Mouse (Mus musculus): ENCODE results near the gene Pfdn6. TPM values are rescaled to one million over a fixed set of nuclear protein-coding genes. Genes with fewer than 3 reads are reported as not detected.

The Pfdn6 gene
- total RNA-seq (2023), result 10 to 100 TPM; 56.6 to 57.6 TPM

GRCm38 (mm10) chr17:33940206-33940805 is at the start of gene Pfdn6, which contains the start of gene Wdr46:
Pfdn6 (minus strand) TSS chr17:33940343.
Wdr46 (plus strand) TSS chr17:33940660.

GRCm38 (mm10) chr17:33955555-33956214 is 15.5 kb upstream of the Pfdn6 start, which contains the start of the genes Vps52 and Rps18:
Vps52 (plus strand) TSS chr17:33955812.
Rps18 (minus strand) TSS chr17:33956001.

GRCm38 (mm10) chr17:33951021-33951946 is 11.1 kb upstream of the Pfdn6 start, which contains the start of gene B3galt4:
B3galt4 (minus strand) TSS chr17:33951488.

GRCm38 (mm10) chr17:33929371-33930279 is 10.5 kb downstream of the Pfdn6 start, which contains the start of gene Rgl2:
Rgl2 (plus strand) TSS chr17:33929543.

GRCm38 (mm10) chr17:33915671-33916250 is 24.4 kb downstream of the Pfdn6 start, which contains the start of the genes Tapbp and Zbtb22:
Tapbp (plus strand) TSS chr17:33915899.
Zbtb22 (plus strand) TSS chr17:33915904.

GRCm38 (mm10) chr17:33909077-33909868 is 30.9 kb downstream of the Pfdn6 start, which contains the start of gene Daxx:
Daxx (plus strand) TSS chr17:33909414.

GRCm38 (mm10) chr17:33904835-33905234 is 35.3 kb downstream of the Pfdn6 start, which contains the start of gene Platr17:
Platr17 (plus strand) TSS chr17:33905135.

GRCm38 (mm10) chr17:33890533-33891059 is 49.5 kb downstream of the Pfdn6 start, which contains the start of gene Kifc1:
Kifc1 (minus strand) TSS chr17:33890661.

Other genes starting within 250 kb of the Pfdn6 start
- gene March2, start 221.7 kb downstream of the Pfdn6 start, total RNA-seq (2023), result 10 to 100 TPM; 58.9 to 59.2 TPM
- gene Rab11b, start 179.8 kb downstream of the Pfdn6 start, total RNA-seq (2023), result 100 to 1,000 TPM; 174 to 180 TPM
- 1 to 10 TPM; 1.1 to 1.2 TPM for gene Angptl4, start 158.5 kb downstream of the Pfdn6 start, total RNA-seq (2023)
- gene Kank3, start 129.8 kb downstream of the Pfdn6 start, total RNA-seq (2023), result 1 to 10 TPM; 4.7 to 7.4 TPM
- gene Rps28, start 115.8 kb downstream of the Pfdn6 start, total RNA-seq (2023), result 1,000 to 10,000 TPM; 1,073 to 1,248 TPM
- gene Ndufa7, start 115.8 kb downstream of the Pfdn6 start, total RNA-seq (2023), result 100 to 1,000 TPM; 110 to 135 TPM
- 1 to 10 TPM; 1.1 to 1.5 TPM for gene Cd320, start 97.3 kb downstream of the Pfdn6 start, total RNA-seq (2023)
- gene Gm7029, start 66.5 kb downstream of the Pfdn6 start, total RNA-seq (2023), result not detected
- 10 to 100 TPM; 45.6 to 48.3 TPM for gene Kifc1, start 49.7 kb downstream of the Pfdn6 start, total RNA-seq (2023)
- gene Platr17, start 35.2 kb downstream of the Pfdn6 start, total RNA-seq (2023), result under 1 TPM in 1 of 2 experiments, not detected in 1; 0.66 TPM
- gene Daxx, start 30.9 kb downstream of the Pfdn6 start, total RNA-seq (2023), result 10 to 100 TPM; 42.9 to 43.9 TPM
- gene Tapbp, start 24.4 kb downstream of the Pfdn6 start, total RNA-seq (2023), result 100 to 1,000 TPM; 238 to 240 TPM
- 10 to 100 TPM; 32.0 to 36.2 TPM for gene Zbtb22, start 24.4 kb downstream of the Pfdn6 start, total RNA-seq (2023)
- gene Rgl2, start 10.8 kb downstream of the Pfdn6 start, total RNA-seq (2023), result 100 to 1,000 TPM; 208 to 226 TPM
- 10 to 100 TPM; 18.7 to 20.9 TPM for gene Wdr46, start 317 bp upstream of the Pfdn6 start, total RNA-seq (2023)
- gene B3galt4, start 11.1 kb upstream of the Pfdn6 start, total RNA-seq (2023), result 10 to 100 TPM; 10.7 to 12.0 TPM
- 10 to 100 TPM; 51.7 to 59.1 TPM for gene Vps52, start 15.5 kb upstream of the Pfdn6 start, total RNA-seq (2023)
- 100 to 1,000 TPM; 438 to 472 TPM for gene Rps18, start 15.7 kb upstream of the Pfdn6 start, total RNA-seq (2023)
- gene H2-K1, start 60.0 kb upstream of the Pfdn6 start, total RNA-seq (2023), result 100 to 1,000 TPM; 950 to 982 TPM
- 10 to 100 TPM; 13.7 to 14.8 TPM for gene Ring1, start 84.3 kb upstream of the Pfdn6 start, total RNA-seq (2023)
- gene H2-Ke6, start 87.7 kb upstream of the Pfdn6 start, total RNA-seq (2023), result 10 to 100 TPM; 69.5 to 70.9 TPM
- gene Slc39a7, start 91.3 kb upstream of the Pfdn6 start, total RNA-seq (2023), result 10 to 100 TPM; 60.0 to 81.8 TPM
- gene Rxrb, start 91.5 kb upstream of the Pfdn6 start, total RNA-seq (2023), result 10 to 100 TPM; 57.4 to 59.4 TPM
- 1 to 10 TPM; 4.2 to 7.9 TPM for gene Col11a2, start 99.1 kb upstream of the Pfdn6 start, total RNA-seq (2023)
- gene H2-Oa, start 152.0 kb upstream of the Pfdn6 start, total RNA-seq (2023), result 1 to 10 TPM; 1.5 to 1.8 TPM
- 10 to 100 TPM; 52.3 to 73.6 TPM for gene H2-DMa, start 179.2 kb upstream of the Pfdn6 start, total RNA-seq (2023)
- gene Brd2, start 182.3 kb upstream of the Pfdn6 start, total RNA-seq (2023), result 100 to 1,000 TPM; 173 to 194 TPM
- 10 to 100 TPM; 23.5 to 25.0 TPM for gene H2-DMb2, start 203.0 kb upstream of the Pfdn6 start, total RNA-seq (2023)
- 10 to 100 TPM; 34.0 to 36.4 TPM for gene H2-DMb1, start 212.7 kb upstream of the Pfdn6 start, total RNA-seq (2023)
- 10 to 100 TPM; 52.6 to 57.7 TPM for gene Tap1, start 247.2 kb upstream of the Pfdn6 start, total RNA-seq (2023)
- 10 to 100 TPM; 87.2 to 92.0 TPM for gene Psmb9, start 247.4 kb upstream of the Pfdn6 start, total RNA-seq (2023)